Mouse (Mus musculus) B cell, adult 2 months (primary cell): ENCODE results near the gene Vmn2r27.
A peak's percentile ranks its signal among the peaks of the same experiment; 100 is the strongest.

ENCODE experiments used
- DNase-seq, 2 experiments: peaks; one replicate each; pipeline ENCODE4 v3.0.0; 2022

Gene Vmn2r27

DNA sequence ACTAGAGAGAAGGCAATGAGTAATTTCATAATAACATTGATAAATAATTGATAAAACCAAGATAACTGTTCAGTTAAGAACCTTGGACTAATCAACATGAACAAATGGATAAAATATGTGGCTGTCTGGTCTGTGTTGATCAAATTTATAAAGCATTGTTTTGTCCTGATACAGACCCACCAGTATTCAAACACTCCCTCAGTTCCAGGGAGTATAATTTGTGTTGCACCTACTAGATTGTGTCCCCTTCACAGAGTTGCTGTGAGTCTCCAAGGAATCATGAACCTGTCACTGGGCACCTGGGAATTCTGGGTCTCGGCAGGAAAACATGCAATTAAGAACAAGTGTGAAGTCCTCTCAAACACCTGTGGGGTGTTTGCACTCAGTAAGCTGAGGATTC is at the start of gene Vmn2r27:
TSS of gene Vmn2r27 (minus strand) at position 101 of the 400 bp plus-strand sequence.
- DNase-seq = no peak

GRCm38 (mm10) chr6:124278291-124278690 is 46.6 kb upstream of the Vmn2r27 start:
- DNase-seq = no peak

DNA sequence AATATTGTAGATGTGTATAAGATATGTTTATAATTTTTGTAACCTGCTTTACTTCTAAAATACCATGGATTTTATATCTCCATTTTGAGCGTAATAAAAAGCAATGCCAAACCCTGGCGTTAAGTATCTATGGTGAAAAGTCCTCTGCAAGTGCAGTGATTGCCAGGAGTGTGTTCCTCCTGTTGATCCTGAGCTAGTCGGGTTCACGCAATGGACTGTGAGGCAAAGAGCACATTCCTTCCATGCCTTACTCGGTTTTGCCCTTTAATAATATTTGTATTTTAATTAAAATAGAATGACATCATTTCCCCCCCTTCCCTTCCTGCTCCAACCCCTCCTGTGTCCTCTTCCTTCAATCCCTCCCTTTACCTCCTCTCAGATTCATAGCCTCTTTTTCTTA is 46.0 kb upstream of the Vmn2r27 start:
- DNase-seq = no peak

- DNase-seq = no peak
Observed at GRCm38 (mm10) chr6:124273231-124273880, 41.7 kb upstream of the Vmn2r27 start.

GRCm38 (mm10) chr6:124262696-124263095 is 31.0 kb upstream of the Vmn2r27 start:
- DNase-seq = peak; percentile 84 to 87

DNA sequence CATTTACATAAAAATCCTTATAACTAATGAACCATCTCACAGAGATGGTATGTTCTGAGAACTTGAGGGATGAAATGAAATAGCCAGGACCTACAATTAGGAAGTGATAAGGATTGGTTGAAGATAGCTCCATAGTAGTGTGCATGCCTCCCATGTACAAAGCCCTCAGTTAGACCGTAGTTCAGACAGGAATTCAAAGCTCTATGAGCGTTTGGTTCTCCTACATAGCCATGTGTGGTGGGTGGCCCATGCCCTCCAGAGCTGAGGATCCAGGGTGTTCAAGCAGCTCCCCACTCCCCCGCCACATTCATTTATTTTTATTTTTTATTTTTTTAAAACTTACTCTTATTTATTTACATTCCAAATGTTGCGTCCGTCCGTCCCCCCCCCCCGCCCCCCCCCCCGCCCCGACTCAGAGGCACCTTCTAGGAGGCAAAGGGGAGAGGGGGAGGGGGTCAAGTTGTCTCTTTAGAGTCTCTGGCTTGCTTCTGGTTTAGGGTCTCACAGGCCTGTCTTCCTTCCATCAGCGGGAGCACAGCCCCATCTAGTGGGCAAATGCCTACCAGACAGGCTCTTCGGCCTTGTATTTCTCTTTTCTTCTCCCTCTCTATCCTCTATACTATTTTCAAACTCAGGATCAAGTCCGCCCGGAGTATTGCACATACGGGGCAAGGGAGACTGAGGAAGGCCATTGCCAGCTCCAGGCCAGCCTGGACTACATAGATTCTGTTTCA is 28.7 kb upstream of the Vmn2r27 start:
- DNase-seq = peak; percentile 85 to 86

- DNase-seq = no peak
Observed at GRCm38 (mm10) chr6:124255721-124256470, 24.2 kb upstream of the Vmn2r27 start.

DNA sequence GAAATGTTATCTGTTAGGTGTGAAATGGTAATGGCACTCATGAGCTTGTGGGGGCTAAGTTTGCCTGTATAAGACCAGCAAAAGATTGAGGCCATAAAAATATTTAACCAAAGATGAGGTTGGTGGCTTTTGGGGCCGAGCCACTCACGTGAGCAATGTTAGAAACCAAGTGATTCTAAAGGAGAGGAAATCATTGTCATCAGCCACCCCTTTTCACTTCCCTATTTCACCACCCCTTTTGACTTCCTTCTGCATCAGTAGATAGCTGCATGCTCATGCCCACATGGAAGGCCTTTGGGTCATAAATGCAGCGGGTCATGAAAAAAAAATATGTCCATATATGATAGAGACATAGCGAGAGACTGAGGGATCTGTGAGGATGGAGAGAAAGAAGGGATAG is 29.5 kb downstream of the Vmn2r27 start:
- DNase-seq = peak; percentile 63 to 69

GRCm38 (mm10) chr6:124168499-124169257 is 63.0 kb downstream of the Vmn2r27 start:
- no peak for DNase-seq

GRCm38 (mm10) chr6:124166596-124166995 is 65.1 kb downstream of the Vmn2r27 start:
- no peak for DNase-seq

- no peak for DNase-seq
Observed at GRCm38 (mm10) chr6:124149808-124150207, 81.8 kb downstream of the Vmn2r27 start.
